Mouse (Mus musculus) mouse trophoblast stem cell (cell line): ENCODE measurements around the gene Tmem214.

Experiments
- in situ Hi-C, 2 experiments: fragments of 300-500 bp; cut with MseI, MboI; formaldehyde crosslinking; loops; 2 replicates in 1 of 2; 3 replicates in 1 of 2; pipeline ENCODE4 v1.15.1; 2025

Tmem214 gene

GRCm38 (mm10) chr5:30867712-30868111, at the start of gene Tmem214:
Tmem214 (plus strand) TSS chr5:30868012.
- in situ Hi-C loops = no loop called here

DNA sequence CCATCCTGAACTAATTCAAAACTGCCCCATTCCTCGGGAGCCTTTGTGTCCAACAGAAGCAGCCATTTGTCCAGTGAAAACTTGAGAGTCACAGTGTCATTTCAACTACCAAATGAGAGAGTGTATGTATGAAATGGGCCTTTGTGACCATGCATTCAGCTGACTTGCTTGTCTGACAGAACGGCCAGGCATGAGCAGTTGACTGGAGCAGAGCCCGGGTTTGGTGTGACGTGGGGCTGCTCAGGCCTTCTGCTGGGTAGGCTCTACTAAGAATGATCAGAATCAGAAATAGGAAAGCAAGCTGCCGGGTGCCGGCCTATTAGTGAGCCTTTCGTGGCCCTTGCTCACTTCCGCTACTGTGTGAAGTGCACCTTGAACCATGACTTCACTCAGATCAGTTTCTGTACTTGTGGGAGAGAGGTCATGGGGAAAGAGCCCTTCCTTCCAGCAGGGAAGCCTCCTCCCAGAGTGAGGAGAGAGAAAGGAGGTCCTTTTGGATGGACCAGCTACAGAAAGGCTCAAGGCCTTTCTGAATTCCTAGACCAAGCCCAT, 49.0 kb upstream of the Tmem214 start:
- in situ Hi-C loops = no loop called here

DNA sequence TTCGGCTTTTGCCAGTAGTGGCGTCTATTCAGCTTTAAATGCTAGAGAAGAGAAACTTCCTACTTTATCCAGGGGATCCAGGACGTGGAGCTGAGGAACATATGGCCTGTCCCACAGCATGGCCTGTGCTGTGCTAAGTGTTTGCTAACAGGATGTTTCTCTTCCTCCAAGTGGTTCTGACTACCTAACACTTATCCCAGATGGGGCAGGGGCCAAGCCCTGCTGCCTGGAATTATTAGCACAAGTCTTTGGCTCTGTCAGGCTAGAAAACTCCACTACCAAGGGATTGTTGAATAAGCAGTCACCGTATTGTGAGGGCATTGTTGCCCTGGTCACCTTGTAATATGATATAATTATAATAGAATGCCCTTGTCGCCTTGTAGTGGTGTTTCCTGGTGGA, 45.1 kb upstream of the Tmem214 start:
- in situ Hi-C loops = no loop called here

DNA sequence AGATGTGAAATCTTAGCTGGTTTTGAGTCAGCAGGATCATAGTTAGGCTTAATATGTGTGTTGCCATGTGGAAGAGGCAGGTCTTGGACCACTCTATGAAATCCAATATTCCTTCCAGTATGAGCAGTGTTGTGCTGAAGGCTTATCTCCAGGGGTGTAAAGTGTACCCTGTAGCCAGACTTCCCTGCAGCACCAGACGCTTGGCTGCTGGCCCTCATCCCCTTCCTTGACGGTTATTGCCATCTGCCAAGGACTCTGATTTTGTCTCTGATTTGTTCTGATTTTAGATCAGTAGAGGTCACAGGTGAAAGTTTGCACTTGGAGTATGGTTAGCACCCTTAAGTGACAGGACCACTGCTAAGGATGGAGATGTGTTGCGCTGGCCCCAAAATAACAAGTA, 44.7 kb upstream of the Tmem214 start:
- in situ Hi-C loops = no loop called here

GRCm38 (mm10) chr5:30824124-30824988, 43.5 kb upstream of the Tmem214 start:
- in situ Hi-C loops = no loop called here

DNA sequence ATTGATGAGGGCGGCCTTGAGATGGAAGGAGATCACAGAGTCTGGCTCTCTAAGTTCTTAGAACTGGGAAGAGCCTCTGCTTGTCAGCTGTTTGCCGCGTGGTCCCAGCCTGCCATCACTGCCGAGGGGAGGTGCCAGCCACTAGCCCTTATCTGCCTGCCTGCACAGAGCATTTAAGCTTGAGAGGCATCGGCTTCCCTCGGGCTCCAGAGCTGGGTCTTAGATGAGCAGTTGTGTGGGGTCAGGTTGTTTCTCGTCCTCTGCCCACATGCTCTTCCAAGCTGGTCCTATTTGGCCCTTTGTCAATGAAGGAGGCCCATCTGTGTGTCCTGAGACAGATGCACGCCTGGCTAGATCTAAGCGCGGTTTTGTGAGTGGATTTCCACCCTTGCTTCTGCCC, 42.6 kb upstream of the Tmem214 start:
- in situ Hi-C loops = no loop called here

DNA sequence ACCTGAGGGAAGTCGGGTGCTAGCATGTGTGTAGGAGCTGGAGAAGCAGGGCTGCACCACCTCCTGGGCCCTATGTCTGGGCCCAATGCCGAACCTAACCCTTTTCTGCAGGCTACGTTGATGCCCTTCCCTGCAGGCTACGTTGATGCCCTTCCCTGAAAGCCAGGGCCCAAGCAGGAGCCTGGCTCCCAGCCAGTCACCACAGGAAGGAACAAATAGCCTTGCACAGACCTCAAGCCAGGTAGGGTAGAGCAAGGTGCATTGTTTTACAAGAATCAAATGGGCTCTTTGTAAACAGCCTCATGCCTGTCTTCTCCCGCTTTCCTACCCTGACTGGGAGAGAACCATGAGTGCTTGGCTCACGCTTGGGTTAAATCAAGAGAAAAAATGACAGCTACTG, 42.0 kb upstream of the Tmem214 start:
- in situ Hi-C loops = no loop called here

DNA sequence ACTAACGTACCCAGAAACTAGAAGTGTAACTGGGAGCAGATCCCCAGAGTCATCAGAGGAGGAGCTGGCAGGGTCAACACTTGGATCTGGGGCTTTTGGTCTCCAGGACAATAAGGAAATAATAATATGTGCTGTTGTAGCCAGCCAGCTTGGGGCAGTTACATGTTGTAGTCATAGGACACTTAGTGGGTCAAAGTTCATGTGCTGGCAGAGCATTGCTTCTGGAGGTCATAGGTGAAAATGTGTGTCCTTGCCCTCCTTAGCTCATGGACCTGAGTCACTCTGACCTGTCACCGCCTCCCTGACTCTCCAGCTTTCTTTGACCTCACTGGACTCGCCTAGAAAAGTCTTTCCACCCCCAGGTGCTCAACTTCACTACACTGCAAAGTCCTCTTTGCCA, 34.4 kb upstream of the Tmem214 start:
- in situ Hi-C loops = no loop called here

- in situ Hi-C loops = no loop called here
Observed at GRCm38 (mm10) chr5:30839731-30840130, 28.1 kb upstream of the Tmem214 start.

DNA sequence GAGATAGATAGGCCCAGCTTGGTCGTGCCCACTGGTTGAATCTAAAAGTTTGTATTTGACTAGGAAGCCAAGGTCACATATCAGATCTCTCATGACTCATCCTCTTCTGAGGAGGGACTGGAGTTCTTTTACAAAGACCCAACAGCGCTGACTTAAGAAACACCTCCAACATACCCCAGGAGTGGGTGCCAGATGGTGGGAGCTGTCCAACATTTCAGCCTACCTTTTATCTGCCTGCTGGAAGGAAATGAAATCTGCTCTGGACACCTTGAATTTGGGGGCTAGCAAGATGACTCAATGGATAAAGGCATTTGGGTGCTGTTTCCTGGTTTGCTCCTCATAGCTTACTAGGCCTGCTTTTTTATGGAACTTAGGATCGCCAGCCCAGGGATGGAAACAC, 25.9 kb upstream of the Tmem214 start:
- in situ Hi-C loops = no loop called here

DNA sequence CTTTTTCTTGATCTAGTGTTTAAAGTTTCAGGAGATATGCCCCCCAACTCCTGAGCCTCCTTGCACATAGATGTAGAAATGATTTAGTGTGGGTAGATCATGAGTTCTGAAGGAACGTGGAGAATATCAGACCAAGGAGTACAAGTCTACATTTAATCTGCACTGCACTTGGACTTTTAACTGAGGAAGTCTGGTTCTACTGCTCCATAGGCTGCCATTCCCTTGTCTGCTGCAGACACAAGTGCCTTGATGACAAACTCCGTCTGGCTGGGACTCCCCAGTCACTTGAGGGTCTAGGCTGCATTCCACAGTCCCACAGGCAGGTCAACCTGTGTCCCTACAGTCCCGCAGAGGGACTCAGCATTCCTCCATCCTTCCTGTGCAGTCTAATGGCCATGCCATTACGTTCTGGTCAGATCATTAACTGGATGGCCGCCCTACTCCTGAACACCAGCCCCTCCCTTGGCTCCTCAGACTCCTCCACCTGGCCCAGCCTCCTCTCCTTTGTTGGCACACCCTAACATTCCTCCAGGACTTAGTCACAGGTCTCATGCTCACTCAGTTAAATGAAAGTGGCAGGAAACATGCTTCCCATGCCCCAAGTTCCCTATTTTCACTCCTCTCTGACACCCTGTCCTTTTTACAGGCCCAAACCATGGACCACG, 17.8 kb upstream of the Tmem214 start:
- in situ Hi-C loops = no loop called here

- in situ Hi-C loops = no loop called here
Observed at GRCm38 (mm10) chr5:30850556-30850925, 17.3 kb upstream of the Tmem214 start.

DNA sequence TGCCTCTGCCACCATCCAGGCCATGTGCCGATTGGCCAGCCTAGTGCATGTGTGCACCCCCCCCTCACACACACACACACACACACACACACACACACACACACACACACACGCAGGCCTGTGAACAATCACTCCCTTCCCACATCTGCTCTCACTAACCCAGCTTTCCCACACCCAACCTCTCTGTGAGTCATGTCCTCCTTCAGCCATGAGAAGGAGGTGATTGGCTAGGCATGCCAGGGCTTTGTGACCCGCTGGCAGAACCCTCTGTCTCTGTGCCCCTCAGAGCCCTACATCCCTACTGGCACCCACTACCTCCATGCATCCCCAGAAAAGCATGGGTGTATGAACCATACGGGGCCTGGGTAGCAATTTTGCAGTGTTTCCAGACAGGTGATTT, 14.3 kb upstream of the Tmem214 start:
- in situ Hi-C loops = no loop called here

DNA sequence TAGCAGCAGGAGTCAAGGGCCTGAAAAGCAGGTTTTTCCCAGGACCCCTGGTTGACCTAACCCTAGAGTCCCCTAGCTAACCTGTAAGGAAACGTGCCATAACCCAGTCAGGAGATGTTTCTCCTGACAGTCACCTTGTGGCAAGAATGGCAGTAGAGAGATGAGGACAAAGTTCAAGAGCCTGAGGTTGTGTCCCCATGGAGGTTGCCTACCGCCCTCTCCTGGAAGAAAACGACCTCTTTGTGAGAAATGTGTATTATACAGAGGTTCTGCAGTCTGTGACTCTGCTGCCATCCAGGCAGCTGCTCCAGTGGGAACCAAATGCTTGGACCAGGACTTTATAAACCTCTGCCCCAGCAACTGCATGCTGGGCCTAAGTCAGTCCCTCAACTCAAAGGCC, 12.1 kb upstream of the Tmem214 start:
- in situ Hi-C loops = loop anchor here in 1 of 2 experiments (5.0 kb wide), 1 partner anchor 48 kb away; no protein-coding TSS in a partner anchor

DNA sequence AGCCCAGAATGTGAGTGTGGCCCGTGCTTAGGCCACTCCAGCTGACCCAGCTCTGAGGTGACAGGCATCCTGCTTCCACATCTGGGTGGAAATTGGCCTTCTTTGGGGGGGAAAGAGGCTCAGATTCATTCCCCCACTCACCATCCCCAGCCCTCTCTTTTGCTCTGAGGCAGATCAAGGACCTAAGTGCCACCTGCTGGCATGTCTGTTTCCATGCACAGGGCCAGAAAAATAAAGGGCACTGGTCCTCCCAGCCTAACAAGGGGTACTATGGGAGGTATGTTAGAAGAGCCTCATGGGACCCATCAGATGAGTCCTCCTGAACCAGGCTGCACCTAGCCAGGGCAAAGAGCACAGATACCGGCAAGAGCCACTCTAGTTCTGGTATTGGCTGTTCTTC, 11.7 kb upstream of the Tmem214 start:
- in situ Hi-C loops = loop anchor here in 1 of 2 experiments (5.0 kb wide), 1 partner anchor 49 kb away; no protein-coding TSS in a partner anchor

DNA sequence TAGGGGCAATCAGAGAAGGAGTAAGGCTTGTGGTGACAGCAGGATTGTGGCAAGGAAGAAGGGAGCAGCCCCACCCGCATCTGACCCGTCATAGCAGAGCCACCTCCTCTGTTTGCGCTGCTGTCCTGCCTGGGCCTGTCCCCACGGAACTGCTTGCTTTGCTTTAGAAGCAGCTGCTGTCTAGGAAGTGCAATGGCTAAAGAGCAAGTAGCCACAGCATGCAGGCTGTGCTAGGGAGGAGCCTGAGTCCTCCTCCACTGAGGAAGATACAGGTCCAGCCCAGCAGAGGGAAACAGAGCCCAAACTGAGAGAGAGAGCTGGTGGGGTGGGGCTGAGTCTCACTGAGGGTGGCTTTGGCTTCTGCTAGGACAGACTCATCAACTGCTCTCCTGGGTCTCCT, 4.0 kb upstream of the Tmem214 start:
- in situ Hi-C loops = no loop called here

GRCm38 (mm10) chr5:30864322-30864721, 3.5 kb upstream of the Tmem214 start:
- in situ Hi-C loops = no loop called here

DNA sequence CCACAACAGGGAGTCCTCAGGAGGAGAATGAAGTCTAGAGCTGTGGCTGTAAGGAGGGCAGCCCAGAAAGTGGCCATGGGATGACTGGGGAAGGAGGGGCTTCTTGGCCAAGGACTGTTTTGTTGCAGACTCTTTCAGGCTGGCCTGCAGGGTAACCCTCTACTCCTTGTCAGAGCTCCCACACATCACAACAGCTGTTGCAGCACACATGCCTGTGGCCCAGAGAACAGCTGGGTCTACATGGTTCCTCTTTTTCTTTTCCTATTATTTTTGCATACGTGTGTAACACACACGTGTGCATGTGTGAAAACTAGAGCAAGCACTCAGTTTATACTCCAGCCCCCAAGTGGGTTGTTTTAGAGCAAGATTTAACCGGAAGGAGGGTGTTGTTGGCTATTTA, 941 bp upstream of the Tmem214 start:
- in situ Hi-C loops = no loop called here

DNA sequence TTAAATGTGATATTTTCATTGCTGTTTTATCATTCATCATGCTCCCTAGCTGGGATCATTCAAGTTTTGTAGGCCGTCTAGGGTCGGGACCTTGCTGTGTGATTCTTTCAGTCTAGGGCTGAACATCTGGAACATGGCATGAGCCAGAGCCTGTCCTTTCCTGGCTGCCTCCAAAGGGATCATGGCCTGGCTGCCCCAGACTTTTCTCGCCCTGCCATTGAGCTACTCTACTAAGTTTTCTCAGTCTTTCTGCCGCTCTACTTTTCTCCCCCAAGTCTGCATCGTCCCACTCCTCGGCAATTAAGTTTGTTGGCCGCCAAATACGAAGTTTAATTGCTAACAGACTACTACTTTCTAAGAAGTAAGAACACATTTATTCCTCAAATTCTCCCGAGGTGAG, 1.2 kb downstream of the Tmem214 start:
- in situ Hi-C loops = no loop called here

DNA sequence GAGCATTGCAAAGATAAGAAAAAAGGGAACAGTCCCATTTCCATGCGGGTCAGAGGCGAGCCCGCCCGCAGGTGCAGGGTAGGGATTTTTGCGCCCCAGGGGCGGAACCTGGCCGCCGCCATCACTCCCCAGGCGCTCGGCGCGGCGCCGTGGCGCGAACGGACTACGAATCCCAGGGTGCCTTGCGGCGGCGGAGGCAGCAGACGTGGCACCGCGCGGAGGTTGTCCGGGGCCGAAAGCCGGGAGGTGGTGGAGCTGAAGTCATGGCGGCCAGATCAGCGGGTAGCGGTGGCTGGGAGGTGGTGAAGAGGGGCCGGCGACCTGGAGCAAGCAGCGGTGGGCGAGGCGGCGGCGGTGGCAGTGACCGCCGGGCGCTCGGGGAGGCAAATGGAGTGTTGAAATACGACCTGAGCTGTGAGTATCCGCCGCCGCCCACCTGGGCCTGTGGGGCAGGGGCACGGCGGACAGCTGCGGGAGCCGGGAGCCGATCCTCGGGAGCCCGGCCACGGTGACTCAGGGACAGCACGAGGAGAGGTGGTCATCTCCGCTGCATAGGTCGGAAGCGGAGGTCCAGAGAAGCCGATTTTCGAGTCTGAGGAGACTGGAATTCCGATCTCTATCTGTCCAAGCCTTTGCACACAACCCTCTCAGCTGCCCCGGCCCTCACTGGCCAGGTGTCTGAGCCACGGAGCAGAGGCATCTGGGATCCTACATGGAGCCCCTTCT, 1.8 kb downstream of the Tmem214 start:
- in situ Hi-C loops = no loop called here

GRCm38 (mm10) chr5:30870131-30870406, 2.3 kb downstream of the Tmem214 start:
- in situ Hi-C loops = no loop called here

- in situ Hi-C loops = no loop called here
Observed at GRCm38 (mm10) chr5:30872574-30872973, 4.8 kb downstream of the Tmem214 start.
